Mouse (Mus musculus) urinary bladder, postnatal 14 days (tissue): ENCODE data around the gene Pard3b.
"Not testable (repeated sequence)": the region's sequence is repeated elsewhere in the genome, so short reads cannot be mapped to it uniquely, and the experiment has no call there.

Source experiments
- DNase-seq: peaks from one replicate; pipeline ENCODE4 v3.0.0; 2021; ENCODE audit warnings: low spot score

The Pard3b gene

DNA sequence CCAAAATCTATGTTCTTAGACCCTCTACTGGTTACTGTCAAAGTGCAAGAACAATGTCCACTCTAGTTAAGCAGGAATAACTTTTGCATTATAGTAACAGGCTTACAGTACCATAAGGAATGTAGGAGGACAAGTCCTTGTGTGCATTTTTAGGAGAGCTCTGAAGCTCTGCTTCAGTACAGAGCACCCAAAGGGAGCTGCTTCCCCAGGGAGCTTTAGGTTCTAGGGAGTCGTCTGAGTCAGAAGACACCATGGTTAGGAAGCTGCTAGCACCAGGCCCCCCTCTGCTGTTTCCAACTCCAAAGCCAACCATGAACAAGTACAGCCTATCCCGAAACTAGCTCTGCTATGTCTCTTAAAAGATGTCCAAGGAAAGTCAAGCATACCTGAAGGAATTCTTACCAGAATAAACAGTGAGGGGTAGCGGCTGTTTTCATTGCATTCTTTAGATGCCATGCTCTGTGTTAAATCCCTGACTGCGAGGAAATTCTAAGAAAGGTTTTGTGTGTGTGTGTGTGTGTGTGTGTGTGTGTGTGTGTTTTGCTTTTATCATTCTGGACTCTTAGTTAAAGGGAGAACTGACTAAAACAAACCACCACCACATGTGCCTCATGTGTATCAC is 941.8 kb downstream of the Pard3b start:
- DNase-seq = no peak

DNA sequence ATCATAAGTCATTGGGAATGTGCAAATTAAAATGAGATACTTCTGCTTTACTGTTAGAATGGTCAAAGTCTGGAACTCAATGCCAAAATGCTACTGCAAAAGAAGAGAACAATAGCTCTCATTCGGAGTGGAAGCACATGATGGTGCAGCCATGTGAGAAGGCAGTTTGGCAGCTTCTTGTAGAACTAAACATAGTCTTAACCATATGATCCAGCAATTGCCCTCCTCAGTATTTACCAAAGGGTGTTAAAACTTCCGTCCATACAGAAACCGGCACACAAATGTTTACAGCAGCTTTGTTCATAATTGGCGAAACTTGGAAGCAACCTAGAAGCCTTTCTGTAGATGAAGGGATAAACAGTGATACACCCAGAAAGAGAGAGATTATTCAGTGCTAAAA is 943.9 kb downstream of the Pard3b start:
- no peak for DNase-seq

DNA sequence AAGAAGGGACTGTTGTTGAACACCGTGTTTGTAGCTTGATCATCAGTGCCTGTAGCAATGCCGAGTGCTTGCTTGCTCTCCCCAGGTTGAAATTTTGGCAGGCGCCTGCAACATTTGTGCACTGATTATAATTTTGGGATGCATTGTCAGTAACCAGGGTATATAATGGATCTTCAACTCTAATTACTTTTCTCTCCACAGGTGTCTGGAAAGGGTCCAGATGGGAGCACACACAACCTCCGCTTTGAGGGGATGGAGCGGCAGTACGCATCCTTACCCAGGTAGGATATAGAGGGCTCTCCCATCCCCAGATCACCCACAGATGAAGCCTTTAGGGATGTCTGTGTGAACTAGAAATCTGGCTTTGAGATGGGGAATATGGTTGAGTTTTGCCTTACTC is 948.9 kb downstream of the Pard3b start:
- DNase-seq = no peak

DNA sequence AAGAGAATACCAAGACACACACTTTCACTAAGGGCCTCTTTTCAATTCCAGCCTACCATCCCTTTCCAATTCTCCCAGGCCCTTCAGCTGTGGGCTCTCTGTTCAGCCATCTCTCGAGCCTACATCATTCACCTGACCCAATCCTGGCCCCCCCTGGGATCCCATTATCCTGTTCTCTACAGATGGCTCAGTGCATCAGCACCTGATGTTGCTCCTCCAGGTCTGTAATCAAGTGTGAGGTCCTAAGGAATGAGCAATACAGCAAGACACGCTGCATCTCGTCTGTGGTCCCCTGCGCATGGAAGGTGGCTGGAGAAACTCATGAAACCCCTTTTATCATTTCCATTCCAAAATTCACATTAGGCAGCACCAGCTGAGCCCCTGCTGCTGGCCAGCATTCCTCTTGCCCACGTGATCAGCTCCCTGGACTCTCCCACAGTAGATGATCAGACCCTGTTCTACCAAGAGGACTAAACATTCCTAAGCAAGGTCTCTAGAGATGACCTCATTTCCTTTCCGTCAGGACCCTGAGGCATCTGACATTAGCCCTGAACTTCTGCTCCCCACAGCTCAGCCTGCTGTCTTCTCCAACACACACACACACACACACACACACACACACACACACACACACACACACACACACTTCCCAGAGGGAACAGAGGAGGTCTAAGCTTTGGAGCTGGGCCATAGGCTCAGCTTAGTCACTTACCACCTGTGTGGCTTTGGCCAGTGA is 952.8 kb downstream of the Pard3b start:
- no peak for DNase-seq

DNA sequence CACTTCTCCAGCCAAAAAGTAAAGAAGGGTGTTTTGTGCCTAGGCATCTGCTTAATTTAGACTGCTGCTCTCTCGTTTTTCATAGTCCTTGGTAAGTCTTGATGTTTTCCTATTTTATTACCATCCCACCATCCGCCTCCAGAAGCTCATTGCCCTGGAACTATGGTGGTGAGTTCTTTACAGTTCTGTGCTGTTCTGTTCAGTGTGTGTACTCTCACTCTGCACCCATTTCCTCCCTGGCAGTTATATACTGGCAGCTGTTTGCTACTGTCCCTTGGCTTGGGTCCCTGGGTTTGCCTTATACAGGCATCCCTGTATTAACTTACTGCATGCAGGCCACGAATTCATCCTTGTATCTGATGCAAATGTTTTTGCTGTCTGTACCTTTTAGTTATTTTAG is 956.8 kb downstream of the Pard3b start:
- no peak for DNase-seq

DNA sequence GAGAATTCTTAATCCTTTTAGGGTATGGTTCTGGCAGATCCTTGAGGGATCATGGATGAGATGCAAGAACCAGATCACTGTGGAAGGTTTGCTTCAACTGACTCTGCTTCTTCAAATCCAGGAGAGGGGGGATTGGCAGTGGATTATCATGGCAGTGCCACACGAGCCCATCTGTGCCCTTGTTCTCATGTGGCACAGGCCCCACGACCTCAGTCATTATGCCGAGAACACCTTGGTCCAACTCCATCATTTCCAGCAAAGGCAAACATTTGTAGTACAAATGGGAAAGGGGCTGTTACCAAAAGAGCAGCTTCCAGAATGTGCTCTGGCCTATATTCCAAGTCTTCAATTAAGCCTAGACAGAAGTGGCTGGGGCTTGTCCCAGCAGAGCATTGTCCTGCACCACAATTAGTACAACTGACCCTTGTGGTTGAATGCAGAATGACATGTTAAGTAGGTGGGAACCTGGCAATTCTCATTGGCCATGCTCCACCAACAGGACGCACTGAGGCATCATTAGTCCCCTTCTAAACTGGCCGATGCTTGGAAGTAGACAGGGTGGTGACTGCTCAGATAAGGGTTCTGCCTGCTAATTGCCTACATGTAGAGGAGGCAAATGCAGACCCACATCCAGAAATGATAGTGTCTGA is 959.3 kb downstream of the Pard3b start:
- no peak for DNase-seq

DNA sequence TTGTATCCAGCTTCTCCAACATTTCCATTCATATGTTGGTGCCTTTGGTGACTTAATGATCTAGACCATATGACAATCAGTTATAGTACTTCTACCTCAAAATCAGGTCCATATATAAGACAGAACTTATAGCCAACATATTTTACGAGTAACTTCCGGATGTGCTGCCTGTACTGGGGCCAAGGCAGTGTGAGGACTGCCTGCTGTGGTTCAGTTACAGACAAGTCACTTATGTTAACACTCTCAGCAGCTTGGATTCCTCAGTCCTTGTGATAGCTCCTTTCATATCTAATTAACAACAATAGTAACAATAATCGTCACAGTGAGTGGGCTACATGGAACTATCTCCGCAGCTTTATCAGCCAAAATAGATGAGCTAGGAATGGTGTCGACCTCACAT is 959.9 kb downstream of the Pard3b start:
- no peak for DNase-seq

DNA sequence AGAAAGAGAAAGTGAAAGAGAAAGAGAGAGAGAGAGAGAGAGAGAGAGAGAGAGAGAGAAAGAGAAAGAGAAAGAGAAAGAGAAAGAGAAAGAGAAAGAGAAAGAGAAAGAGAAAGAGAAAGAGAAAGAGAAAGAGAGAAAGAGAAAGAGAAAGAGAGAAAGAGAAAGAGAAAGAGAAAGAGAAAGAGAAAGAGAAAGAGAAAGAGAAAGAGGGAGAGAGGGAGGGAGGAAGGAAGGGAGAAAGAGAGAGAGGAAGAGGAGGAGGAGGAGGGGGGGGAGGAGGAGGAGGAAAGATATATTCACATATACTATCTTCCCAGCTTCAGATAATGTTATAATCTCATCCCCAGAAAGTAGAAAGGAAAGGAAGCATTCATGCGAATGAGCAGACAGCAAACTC is 966.0 kb downstream of the Pard3b start:
- DNase-seq = not testable (repeated sequence)

DNA sequence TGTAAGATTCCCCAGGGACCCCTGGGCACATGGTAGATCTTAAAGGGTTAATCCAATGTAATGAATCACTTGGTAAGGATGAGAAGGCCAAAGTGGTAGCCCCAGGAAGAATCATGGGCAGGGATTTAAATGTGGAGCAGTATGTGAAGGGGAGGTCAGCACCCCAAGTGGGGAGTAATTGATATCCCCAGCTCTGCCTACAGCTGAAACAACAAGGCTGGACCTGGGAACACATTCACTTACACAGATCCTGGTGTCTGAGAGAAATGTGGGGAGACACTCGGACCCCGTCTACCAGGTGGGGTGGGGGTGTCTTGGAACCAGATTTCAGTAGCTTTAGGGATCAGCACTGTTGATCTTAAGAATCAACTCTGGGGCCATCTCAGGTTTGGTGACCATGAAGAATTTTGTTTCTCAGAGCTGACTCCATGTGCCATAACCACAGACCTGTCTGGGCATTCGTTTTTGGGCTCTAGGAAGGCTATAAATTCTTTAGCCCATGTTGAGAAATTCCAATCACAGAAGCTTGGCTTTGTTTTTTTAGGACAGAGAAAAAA is 979.6 kb downstream of the Pard3b start:
- no peak for DNase-seq

DNA sequence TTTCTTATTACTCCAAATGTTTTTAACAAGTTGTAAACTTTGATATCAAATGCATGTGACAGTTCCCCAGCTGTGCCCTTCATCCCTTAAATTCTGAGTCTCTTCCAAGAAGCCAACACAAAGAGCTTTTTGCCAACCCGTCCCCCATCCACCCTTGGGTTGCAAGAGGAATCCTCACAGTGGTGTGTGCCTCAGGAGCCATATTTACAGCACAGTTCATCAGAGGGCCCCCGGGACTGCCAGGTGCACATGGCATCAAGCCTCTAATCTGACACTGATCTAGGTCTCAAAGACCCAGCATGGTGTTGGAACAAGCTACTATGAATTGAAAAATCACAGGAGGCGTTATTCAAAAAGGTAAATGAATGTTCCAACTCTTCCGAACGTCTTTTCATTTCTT is 980.8 kb downstream of the Pard3b start:
- no peak for DNase-seq

DNA sequence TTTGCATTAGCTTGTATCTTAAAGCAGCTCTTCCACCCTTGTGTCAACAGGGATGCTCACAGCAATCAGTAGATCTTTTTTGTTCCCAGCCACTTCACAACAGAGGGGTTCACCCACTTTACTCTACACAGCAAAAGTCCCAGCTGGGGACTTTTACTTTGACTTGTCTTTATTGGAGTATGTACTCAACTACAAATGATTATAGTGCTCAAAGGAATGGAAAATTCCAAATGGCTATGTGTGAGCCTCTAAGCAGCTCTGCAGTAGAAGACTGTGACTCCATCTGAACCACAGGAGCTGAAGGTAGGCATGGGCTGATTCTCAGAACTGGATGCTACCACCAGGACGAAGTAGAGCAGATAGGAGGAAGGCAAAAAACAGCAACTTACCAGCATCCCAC is 983.8 kb downstream of the Pard3b start:
- DNase-seq = no peak

DNA sequence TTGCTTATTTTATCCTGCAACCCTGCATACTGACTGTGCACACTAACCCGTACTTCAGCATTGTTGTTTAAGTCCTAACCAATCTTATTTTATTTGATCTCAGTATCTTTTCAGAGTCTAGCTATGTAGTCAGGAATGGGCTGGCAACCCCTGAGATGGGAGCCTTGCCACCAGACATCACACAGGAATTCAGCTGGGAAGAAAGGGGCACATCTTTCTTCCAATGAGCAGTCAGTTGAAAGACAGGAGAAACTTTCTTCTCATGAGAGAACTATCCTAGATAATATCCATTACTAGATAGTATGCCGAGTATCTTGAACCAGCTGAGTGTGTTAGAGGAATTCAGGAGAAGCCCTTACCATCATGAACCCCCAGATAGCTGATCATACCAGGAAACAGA is 985.5 kb downstream of the Pard3b start:
- no peak for DNase-seq

DNA sequence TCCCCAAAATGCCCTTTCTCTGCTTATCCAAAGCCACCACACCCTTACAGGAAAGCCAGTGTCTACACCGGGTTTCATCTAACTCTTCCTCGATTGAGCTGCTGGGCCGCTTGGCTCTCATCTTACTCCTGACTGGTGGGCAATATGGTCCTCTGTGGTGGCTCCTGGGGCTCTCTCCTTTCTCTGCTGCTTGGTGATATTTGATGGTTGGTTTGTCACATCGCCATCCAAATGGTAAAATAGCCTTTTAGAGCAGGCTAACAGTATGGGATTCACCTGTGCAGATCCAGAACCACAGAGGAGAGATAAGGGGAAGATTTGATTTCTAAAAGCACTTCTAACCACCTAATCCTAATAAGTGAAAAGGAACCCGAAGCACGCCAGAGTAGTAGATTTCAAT is 986.2 kb downstream of the Pard3b start:
- no peak for DNase-seq

DNA sequence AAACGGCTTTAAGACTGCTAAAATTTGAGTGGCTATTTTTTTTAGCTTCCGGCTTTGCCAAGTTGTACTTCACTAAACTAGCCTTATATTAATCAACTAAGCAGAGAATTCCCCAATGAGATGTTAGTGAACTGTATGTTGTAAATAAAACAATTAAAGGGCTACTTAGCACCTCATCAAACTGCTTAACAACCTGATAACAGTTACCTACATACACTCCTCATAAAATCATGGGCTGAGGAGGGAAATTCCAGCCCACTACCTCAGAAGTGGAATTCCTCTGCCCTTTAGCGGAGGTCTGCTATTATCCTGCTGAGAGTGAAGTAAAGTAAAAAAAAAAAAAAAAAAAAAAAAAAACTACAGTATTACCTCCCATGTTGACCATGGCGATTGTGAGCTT is 986.7 kb downstream of the Pard3b start:
- no peak for DNase-seq

DNA sequence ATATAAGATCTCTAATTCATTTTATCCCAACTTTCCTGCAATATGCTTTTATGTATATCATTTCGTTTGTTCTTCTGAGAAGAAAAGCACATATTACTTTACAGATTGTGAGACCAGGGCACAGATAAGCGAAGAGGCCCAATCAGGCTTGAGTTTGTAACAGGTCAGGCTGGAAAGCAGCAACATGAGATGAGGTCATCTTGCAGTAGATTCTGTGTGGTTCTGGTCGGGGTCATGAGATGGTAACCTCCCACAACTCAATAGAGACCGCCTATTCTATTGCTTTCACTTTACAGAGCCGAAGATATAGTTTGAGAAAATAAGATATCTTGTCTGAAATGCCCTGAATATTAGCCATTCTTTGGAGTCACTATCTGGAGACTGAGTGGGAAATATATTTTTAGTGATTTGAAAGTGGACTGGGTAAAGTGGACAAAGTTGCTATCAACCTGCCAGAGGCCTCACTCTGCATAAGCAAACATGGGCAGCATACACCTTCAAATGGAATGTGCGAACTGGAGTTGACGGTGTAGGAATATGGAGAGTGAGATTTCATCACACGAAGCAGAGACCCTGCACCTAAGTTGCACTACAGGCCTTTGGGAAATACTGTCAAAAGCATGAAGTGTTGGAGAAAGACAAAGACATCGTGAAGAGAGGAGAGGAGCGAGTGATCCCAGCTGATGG is 987.3 kb downstream of the Pard3b start:
- DNase-seq = no peak

DNA sequence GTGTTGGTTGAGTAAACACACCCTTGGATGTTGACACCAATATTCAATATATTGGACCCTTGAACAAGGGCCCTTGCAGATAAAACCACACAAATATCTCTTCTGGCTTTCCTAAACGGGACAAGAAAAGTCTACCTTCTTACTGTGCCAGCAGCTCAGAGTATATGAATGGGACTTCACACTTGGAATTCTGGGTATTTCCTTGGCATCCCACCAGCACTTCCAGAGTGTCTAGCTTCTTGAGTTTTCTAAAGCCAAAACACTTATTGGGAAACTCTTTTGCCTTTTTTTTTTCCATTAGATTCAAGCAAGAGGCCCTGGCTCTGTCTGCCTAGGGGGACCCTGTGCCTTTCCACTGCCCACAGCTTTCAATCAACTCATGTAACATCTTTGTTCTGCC is 991.3 kb downstream of the Pard3b start:
- DNase-seq = no peak

DNA sequence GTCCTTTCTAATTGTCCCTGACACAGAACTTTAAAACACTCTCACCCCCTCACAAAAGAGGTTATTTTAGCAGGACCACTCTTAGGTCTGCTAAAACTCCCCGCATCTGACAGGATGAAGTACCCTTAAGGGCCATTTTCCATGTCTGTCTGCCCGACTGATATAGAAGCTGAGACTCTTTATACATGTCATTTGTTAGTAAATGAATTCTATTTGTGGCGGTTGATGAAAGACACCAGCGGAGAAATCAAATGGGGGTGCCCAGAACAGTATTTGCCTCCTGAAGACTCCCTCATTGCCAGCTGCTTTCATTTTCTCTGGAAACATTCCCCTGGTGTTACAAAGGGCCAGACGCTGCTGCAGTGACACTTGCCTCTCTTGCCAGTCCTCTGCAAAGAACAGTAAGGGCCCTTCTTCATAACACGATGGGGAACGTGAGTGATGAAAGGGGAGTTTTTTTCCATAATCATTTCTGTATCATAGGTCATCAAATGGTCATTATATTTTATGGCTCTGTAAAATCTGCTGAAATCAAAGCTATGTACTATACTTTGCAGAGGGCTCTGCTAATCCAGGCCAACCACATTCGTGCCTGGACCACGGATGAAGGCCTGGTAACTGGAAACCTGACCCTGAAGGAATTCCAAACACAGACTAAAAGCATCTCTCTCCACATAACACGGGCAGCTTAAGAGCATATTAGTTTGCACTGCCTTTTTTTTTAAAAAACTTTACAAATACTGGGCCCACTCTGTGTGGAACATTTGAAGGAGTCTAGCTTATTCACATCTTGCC is 993.1 kb downstream of the Pard3b start:
- DNase-seq = no peak

DNA sequence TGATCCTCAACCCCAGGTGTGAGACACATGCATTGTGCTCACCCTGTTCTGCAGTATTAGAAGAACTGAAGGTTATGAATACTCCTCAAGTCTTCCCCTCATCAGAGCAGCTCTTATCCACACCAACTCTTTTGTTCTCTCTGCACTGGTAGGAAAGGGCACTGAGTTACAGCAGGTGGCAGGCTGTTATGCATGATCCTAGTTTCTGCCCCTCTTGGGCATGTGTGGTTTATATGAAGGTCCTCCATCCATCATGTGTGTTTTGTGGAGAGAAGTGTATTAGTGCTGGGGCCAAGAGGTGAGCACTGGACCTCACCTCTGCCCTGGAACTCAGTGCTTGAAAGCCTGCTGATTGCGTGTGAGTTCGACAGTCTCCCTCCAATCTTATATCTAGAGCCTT is 994.3 kb downstream of the Pard3b start:
- DNase-seq = no peak

DNA sequence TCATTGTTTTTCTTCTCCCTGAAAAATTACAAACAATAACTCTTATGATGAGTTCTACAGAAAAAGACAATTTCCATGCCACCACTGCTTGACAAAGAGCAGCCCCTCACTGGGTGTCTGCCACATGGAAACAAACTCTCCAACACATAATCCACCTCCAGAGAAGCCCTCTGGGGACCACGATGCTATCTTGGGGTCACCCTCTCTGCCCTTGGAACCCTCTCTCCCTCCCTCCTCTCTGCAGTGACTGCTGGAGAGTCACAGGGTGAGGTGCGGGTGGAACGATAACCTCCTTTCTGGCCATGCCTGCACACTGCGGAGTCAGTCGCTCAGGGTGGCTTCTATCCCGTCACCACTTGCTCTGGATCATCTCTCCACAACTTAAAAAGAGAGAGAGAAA is 996.6 kb downstream of the Pard3b start:
- DNase-seq = no peak

DNA sequence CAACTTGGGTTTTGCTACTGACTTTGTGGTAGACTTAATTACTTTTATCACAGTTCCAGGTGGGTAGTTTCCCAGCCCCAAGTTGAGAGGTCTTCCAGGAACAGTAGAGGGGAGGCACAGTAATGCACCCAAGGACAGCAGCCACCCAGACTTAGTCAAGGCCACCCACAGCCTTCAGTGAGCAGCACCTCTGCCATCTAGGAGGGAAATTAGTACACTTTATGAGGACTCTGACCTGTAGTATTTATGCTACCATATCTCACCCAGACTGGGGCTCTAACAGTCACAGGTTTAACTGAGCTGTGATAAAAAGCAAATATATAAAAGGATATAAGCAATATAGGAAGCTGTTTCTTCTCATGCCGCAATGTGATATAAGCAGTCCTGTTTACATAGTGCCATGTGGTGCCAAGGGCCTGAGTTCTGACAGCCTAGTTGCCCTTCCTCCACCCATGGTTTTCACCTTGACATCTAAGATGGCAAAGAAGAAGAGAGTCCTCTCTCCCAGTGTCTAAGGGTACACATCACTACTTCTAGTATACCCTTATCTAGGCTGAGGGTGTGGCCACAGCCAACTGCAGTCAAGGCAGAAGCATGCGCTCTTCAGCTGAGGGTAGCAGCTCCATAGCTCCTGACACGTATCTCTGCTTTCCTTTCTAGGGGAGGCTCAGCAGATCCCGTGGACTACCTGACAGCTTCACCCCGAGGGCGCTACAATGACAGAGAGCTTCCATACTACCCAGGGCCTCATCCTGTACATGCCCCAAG is 998.5 kb downstream of the Pard3b start:
- DNase-seq = no peak

DNA sequence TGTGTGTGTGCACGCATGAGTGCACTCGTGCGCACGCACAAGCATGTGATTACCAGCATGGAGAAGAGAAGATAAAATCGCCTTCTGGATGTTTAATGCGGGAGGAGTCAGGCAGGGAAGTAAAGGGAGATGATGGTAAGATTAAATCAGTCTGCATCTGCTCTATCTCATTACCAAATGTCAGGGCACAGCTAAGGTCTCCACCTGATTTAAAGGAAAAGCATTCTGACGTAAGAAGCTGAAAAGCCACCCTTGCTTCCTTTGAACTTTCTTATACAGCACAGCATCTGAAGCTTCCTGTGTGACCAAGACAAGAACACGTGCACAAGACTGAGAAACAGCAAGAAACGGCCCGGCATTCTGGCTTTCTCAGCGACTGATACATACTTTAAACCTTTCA is 1000.4 kb downstream of the Pard3b start:
- DNase-seq = no peak
